Mouse (Mus musculus): ENCODE measurements around the gene Thumpd2.

DNA sequence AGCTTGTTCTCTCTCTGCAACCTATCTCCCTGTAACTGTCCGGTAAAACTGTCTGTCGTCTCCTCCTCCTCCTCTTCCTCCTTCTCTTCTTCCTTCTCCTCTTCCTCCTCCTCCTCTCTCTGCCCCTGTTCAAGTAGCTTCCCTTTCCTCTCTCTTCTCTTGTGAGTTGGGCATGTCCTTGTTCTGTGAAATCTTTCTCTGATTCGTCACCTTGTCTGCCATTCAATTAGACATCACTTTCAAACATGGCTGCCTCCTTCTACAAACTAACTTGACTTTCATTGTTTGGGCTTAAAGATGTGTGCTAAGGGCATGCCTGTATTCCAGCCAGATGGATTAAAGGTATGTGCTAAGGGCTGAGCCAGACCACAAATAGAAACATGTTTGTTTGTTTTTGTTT lies 1.5 kb downstream of the Thumpd2 start:
- TF ChIP-seq CTCF (IDR thresholded peaks at IDR 0.05; ENCODE audit: borderline replicate concordance, extremely low read depth, insufficient read depth, insufficient read length) (no peak), POLR2A (IDR thresholded peaks at IDR 0.05; ENCODE audit: borderline replicate concordance, extremely low read depth, insufficient read depth, insufficient read length, poor library complexity, severe bottlenecking) (no peak)
